Mouse (Mus musculus) monocyte, adult 59 days (primary cell): ENCODE results near the gene Sstr4. TPM values are rescaled to one million over a fixed set of nuclear protein-coding genes. Genes with fewer than 3 reads are reported as not detected.

Experiments used
- total RNA-seq, 2 experiments: library from RNA; stranded (reverse); gene quantifications; one replicate each; pipeline ENCODE4 v1.2.4; 2023

Gene Sstr4
- total RNA-seq: 1 to 10 TPM; 4.7 to 4.8 TPM

GRCm38 (mm10) chr2:148395131-148396051, at the start of gene Sstr4:
Gene Sstr4, plus strand, starts transcription at chr2:148395344.

GRCm38 (mm10) chr2:148407870-148408760, 13.0 kb downstream of the Sstr4 start, which contains the start of gene Thbd:
Gene Thbd, minus strand, starts transcription at chr2:148408188.

GRCm38 (mm10) chr2:148443249-148443958, 48.3 kb downstream of the Sstr4 start, which contains the start of gene Cd93:
Gene Cd93, minus strand, starts transcription at chr2:148443563.

Other genes starting within 250 kb of the Sstr4 start
- 10 to 100 TPM; 83.7 to 88.8 TPM for gene Thbd, start 12.8 kb downstream of the Sstr4 start, total RNA-seq
- gene Cd93, start 48.2 kb downstream of the Sstr4 start, total RNA-seq: 100 to 1,000 TPM in 1 of 2 experiments, 10 to 100 TPM in 1; 88.5 to 134 TPM